Mouse (Mus musculus): ENCODE measurements around the gene Prss56.

DNA sequence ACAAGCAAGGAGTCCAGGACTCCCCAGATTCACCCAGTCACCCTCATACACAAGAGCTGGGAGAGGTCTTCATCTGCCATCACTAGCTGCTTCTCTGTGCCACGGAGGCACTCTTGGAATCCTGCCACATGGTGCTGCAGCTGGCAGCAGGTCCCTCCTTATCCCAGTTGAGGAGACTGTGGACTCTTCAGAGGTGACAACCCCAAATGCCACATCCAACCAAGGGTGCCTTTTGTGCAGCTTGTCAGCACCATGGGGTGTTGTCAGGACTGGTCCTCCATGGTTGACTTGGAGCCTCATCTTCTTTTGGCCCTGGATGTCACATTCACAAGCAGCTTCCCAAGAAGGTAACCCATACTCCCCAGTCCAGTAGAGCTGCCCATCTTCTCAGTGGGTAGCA lies 18.7 kb downstream of the Prss56 start:
- no peak for TF ChIP-seq CTCF (IDR thresholded peaks at IDR 0.05; ENCODE audit: low read depth, low read length)
- TF ChIP-seq GATA2 (IDR thresholded peaks at IDR 0.05; ENCODE audit: borderline replicate concordance, low read depth, low read length): no peak
- TF ChIP-seq GATA1 (IDR thresholded peaks at IDR 0.05; ENCODE audit: borderline replicate concordance, low read length): no peak

All from G1E (cell line).